Mouse (Mus musculus): ENCODE results near the gene Cgnl1. TPM values are rescaled to one million over a fixed set of nuclear protein-coding genes. Genes with fewer than 3 reads are reported as not detected.

Gene Cgnl1
- total and polyA plus RNA-seq, 2 experiments from 2014 or later, result 4.9 to 5.7 TPM

GRCm38 (mm10) chr9:71616185-71616584 lies 155.2 kb downstream of the Cgnl1 start:
- Histone ChIP-seq H3K27ac (ENCODE audit: low read depth, low read length) (no peak overlapping the region), H3K4me1 (ENCODE audit: insufficient read depth, low read length) (no peaks in the 10 kb centered on the region), H3K9me3 (ENCODE audit: low read length) (no peaks in the 10 kb centered on the region), H3K27me3 (ENCODE audit: insufficient read depth, low read length) (no peaks in the 10 kb centered on the region), H3K9ac (replicated peaks; ENCODE audit: low read length, poor library complexity, severe bottlenecking) (no peak overlapping the region), H3K36me3 (ENCODE audit: insufficient read depth, low read length) (no peaks in the 10 kb centered on the region), H3K4me2 (ENCODE audit: low read depth, low read length, poor library complexity, severe bottlenecking) (no peak overlapping the region), H3K4me3 (ENCODE audit: low read depth, low read length) (no peak overlapping the region)
- no peak for ATAC-seq (ENCODE audit: low FRiP score)
- peak; percentile 94 for TF ChIP-seq CTCF (IDR thresholded peaks at IDR 0.05)
- peak; percentile 84 for DNase-seq (ENCODE audit: low spot score)
- 5% methylated on average over 3 of the region's 3 CpGs for WGBS

- Histone ChIP-seq H3K4me1 (ENCODE audit: insufficient read depth, low read length) (no peaks in the 10 kb centered on the region), H3K36me3 (ENCODE audit: insufficient read depth, low read length) (no peaks in the 10 kb centered on the region), H3K4me2 (ENCODE audit: low read depth, low read length, poor library complexity, severe bottlenecking) (no peak overlapping the region), H3K27ac (ENCODE audit: low read depth, low read length) (no peak overlapping the region), H3K9ac (replicated peaks; ENCODE audit: low read length, poor library complexity, severe bottlenecking) (no peak overlapping the region), H3K27me3 (ENCODE audit: insufficient read depth, low read length) (no peaks in the 10 kb centered on the region), H3K9me3 (ENCODE audit: low read length) (no peaks in the 10 kb centered on the region), H3K4me3 (ENCODE audit: low read depth, low read length) (no peak overlapping the region)
- no peak for ATAC-seq (ENCODE audit: low FRiP score)
- WGBS, result 39% methylated on average over 2 of the region's 2 CpGs
- TF ChIP-seq CTCF (IDR thresholded peaks at IDR 0.05), result peak; percentile 75
- peak; percentile 18 for DNase-seq (ENCODE audit: low spot score)
These were observed 156.8 kb downstream of the Cgnl1 start for GRCm38 (mm10) chr9:71614643-71615042.

GRCm38 (mm10) chr9:71612981-71613380 lies 158.4 kb downstream of the Cgnl1 start:
- H3K4me1 ChIP-seq (ENCODE audit: insufficient read depth, low read length), result no peaks in the 10 kb centered on the region
- no peak overlapping the region for H3K4me3 ChIP-seq (ENCODE audit: low read depth, low read length)
- WGBS, result 84% methylated on average over 6 of the region's 6 CpGs
- H3K36me3 ChIP-seq (ENCODE audit: insufficient read depth, low read length), result no peaks in the 10 kb centered on the region
- DNase-seq (ENCODE audit: low spot score) (peak; percentile 36), ATAC-seq (ENCODE audit: low FRiP score) (no peak)
- H3K27me3 ChIP-seq (ENCODE audit: insufficient read depth, low read length), result no peaks in the 10 kb centered on the region
- H3K27ac ChIP-seq (ENCODE audit: low read depth, low read length), result no peak overlapping the region
- H3K9me3 ChIP-seq (ENCODE audit: low read length), result no peaks in the 10 kb centered on the region
- peak; percentile 77 for TF ChIP-seq CTCF (IDR thresholded peaks at IDR 0.05)
- no peak overlapping the region for H3K9ac ChIP-seq (replicated peaks; ENCODE audit: low read length, poor library complexity, severe bottlenecking)
- H3K4me2 ChIP-seq (ENCODE audit: low read depth, low read length, poor library complexity, severe bottlenecking), result no peak overlapping the region

DNA sequence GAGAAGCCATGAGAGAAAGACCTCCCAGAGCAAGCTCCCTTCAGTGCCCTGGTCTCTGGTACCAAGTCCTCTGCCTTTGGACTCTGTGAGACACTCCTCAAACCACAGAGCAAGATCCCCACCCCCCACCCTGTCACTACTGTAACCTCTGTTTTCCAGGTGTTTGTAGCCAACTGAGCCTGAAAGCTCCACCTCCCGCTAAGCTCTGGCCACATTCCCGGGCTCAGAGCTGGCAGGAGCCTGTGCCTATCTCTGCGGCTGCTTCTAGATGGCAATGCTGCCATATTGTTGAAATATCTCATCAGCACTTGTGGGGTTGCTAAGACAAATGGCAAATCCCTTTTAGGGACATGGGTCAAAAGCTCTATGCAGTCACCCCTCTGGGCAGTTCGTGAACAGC lies 159.5 kb downstream of the Cgnl1 start:
- TF ChIP-seq CTCF (IDR thresholded peaks at IDR 0.05), result no peak
- Histone ChIP-seq H3K27me3 (ENCODE audit: insufficient read depth, low read length) (no peaks in the 10 kb centered on the region), H3K36me3 (ENCODE audit: insufficient read depth, low read length) (no peaks in the 10 kb centered on the region), H3K9ac (replicated peaks; ENCODE audit: low read length, poor library complexity, severe bottlenecking) (no peak overlapping the region), H3K27ac (ENCODE audit: low read depth, low read length) (no peak overlapping the region), H3K4me2 (ENCODE audit: low read depth, low read length, poor library complexity, severe bottlenecking) (no peak overlapping the region), H3K4me3 (ENCODE audit: low read depth, low read length) (no peak overlapping the region), H3K4me1 (ENCODE audit: insufficient read depth, low read length) (no peaks in the 10 kb centered on the region), H3K9me3 (ENCODE audit: low read length) (no peaks in the 10 kb centered on the region)
- ATAC-seq (ENCODE audit: low FRiP score) (no peak), DNase-seq (ENCODE audit: low spot score) (no peak)
- WGBS, result 87% methylated on average over 4 of the region's 4 CpGs

DNA sequence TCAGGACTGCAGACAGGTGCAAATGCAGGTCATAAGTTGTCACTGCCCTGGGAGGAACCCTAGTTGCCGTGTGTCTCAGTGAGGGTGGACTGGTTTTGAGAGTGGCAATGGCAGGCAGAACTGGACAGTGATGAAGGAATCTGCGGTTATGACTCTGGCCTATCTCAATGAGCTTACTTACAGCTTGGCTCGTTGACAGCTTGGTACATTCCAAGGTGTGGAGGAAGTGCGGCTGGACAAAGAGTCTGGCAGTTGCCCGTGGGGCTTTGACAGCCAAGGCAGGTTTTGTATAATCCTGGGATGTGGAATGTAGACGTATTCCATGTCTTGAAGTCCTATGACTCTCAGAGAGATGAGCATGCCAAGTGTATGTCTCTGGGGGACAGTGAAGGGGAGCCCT lies 162.4 kb downstream of the Cgnl1 start:
- Histone ChIP-seq H3K4me3 (ENCODE audit: low read depth, low read length) (no peak overlapping the region), H3K9ac (replicated peaks; ENCODE audit: low read length, poor library complexity, severe bottlenecking) (no peak overlapping the region), H3K36me3 (ENCODE audit: insufficient read depth, low read length) (no peaks in the 10 kb centered on the region), H3K9me3 (ENCODE audit: low read length) (no peaks in the 10 kb centered on the region), H3K27me3 (ENCODE audit: insufficient read depth, low read length) (no peaks in the 10 kb centered on the region), H3K4me1 (ENCODE audit: insufficient read depth, low read length) (no peaks in the 10 kb centered on the region), H3K27ac (ENCODE audit: low read depth, low read length) (no peak overlapping the region), H3K4me2 (ENCODE audit: low read depth, low read length, poor library complexity, severe bottlenecking) (no peak overlapping the region)
- no peak for ATAC-seq (ENCODE audit: low FRiP score)
- no peak for TF ChIP-seq CTCF (IDR thresholded peaks at IDR 0.05)
- WGBS, result 79% methylated on average over 6 of the region's 6 CpGs
- DNase-seq (ENCODE audit: low spot score), result no peak

- no peaks in the 10 kb centered on the region for H3K4me1 ChIP-seq (ENCODE audit: insufficient read depth, low read length)
- H3K9ac ChIP-seq (replicated peaks; ENCODE audit: low read length, poor library complexity, severe bottlenecking), result no peak overlapping the region
- no peaks in the 10 kb centered on the region for H3K9me3 ChIP-seq (ENCODE audit: low read length)
- H3K4me3 ChIP-seq (ENCODE audit: low read depth, low read length), result no peak overlapping the region
- DNase-seq (ENCODE audit: low spot score) (no peak), ATAC-seq (ENCODE audit: low FRiP score) (no peak)
- no peak overlapping the region for H3K4me2 ChIP-seq (ENCODE audit: low read depth, low read length, poor library complexity, severe bottlenecking)
- no peak for TF ChIP-seq CTCF (IDR thresholded peaks at IDR 0.05)
- no peaks in the 10 kb centered on the region for H3K27me3 ChIP-seq (ENCODE audit: insufficient read depth, low read length)
- H3K27ac ChIP-seq (ENCODE audit: low read depth, low read length), result no peak overlapping the region
- 82% methylated on average over 13 of the region's 13 CpGs for WGBS
- H3K36me3 ChIP-seq (ENCODE audit: insufficient read depth, low read length), result no peaks in the 10 kb centered on the region
These were observed 164.9 kb downstream of the Cgnl1 start for GRCm38 (mm10) chr9:71606296-71607057.

Data from midbrain, postnatal 0 days (tissue).